Mouse (Mus musculus) CD8-positive naive resting alpha-beta T cell, adult 2 months (primary cell): ENCODE measurements around the gene 6030468B19Rik.
A peak's percentile ranks its signal among the peaks of the same experiment; 100 is the strongest.
"Not testable (repeated sequence)": the region's sequence is repeated elsewhere in the genome, so short reads cannot be mapped to it uniquely, and the experiment has no call there.

Experiments used
- DNase-seq, 2 experiments: peaks; one replicate each; pipeline ENCODE4 v3.0.0; 2022; ENCODE audit warnings: low read depth in 2 of 2, low spot score in 2 of 2

6030468B19Rik gene

DNA sequence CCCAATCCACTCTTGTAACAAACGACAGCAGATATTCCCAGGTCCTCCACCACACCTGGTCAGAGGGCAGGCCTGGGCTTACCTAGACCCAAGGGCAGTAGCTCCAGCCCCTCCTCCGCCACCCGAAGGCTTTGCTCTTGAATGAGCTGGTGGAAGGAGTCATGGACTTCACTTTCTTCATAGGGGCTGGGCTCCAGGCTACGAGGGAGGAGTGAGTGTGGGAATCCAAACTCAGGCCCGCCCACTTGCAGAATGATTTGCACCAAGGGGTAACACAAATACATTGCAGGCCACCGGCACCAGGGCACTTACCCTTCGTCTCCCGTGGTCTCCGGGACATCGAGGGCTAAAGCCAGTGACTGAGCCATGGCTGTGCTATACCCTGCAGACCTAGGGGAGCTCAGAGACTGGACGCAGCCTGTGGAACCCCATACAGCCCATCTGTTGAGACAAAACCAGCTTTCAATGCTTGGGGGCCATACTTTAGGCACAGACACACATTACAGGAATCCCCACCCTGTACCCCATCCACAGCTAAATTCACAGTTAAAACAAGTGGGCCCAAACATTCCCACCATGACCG is 18.5 kb upstream of the 6030468B19Rik start:
- DNase-seq: no peak

DNA sequence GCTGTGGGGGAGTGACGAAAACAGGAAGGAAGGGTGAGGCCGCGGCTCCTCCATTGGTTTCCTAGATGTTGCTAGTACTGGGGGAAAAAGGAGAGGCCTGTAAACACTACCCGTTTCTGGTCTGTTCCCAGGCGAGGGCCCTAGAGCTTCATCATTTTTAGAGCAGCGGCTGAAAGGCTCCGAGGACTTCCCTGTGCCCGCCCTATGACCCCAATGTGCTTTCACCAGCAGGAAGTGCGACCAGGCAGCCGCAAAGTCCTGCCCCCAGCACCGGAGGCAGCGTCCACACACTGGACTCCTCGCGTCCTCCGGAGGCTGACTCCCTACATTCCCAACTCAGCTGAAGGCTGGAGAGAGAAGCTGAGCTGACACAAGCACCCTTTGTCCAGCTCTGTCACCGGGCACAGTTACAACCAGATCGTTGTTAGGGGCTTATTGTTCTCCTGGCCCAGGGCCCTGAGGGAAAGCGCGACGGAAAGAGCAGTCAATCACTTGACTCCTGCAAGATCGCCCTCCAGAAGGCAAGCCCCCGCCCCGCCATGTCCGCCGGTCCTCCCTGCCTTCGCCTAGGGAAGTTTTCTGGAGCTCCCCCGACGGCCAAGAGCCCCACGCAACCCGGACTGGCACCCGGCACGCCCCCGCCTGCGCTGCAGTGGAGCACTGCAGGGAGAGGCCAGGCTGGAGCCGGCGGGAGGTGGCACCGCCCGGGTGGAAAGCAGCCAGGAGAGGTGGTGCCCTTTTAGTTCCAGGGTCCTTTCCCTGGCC is 17.8 kb upstream of the 6030468B19Rik start:
- DNase-seq: no peak

DNA sequence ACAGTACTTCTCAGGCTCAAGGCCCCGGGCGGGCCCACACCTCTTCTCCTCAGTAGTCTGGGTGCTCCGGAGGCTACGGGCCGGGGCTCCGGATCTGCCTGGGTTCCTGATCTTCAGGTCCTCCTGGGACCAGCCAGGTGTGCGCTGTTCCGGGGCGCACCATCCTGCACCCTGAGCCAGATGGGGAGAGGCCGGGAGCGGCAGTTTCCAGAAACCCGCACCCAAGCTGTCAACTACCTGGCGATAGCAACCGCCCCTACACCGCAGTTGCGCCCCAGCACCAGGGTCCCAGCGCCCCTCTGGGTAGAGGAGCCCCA is 17.3 kb upstream of the 6030468B19Rik start:
- no peak for DNase-seq

- peak; percentile 88 to 91 for DNase-seq
Observed at GRCm38 (mm10) chr11:117780582-117781111, 16.8 kb upstream of the 6030468B19Rik start.

GRCm38 (mm10) chr11:117781199-117781821 is 16.1 kb upstream of the 6030468B19Rik start:
- peak in 1 of 2 experiments; percentile 44 for DNase-seq

GRCm38 (mm10) chr11:117781993-117782704 is 15.3 kb upstream of the 6030468B19Rik start, which contains the start of the genes Tmc8 and Tmc6:
Tmc8 (plus strand) TSS chr11:117782076.
Tmc6 (minus strand) TSS chr11:117782198.
- DNase-seq: peak; percentile 65 to 81

DNA sequence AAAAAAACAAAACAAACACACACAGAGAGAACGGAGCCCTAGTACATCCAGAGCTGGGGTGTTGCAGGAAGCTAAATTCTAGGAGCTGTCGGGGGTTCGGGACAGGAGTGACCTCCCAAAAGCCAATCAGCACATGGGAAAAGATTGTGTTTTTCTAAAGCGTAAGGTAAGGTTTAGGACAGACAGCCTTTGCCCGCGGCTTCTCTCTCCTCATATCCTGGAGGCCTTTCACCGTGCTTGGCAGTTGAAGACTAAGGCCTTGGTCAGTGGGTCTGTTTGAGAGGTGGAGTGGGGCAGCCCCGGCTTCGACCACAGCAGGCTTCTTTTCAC is 14.8 kb upstream of the 6030468B19Rik start:
- no peak for DNase-seq

DNA sequence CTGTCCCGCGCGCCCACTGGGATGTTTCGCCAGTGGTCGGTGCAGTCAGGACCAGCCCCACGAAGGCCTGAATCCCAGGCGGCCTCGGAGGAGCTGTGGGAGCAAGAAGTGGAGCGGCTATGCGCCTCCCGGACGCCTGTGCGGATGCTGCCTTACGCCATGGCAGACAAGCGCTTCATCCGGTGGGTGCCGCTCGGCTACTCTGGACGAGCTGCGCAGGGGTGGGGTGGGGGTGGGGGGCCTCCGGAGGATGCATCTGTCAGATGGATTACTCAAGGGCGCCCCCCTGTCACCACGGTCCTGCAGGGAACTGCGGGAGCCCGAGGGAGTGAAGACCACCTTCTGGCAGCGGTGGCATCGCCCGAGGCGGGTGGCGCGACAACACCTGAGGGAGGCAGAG is 14.4 kb upstream of the 6030468B19Rik start:
- DNase-seq: peak; percentile 81 to 87

- no peak for DNase-seq
Observed at GRCm38 (mm10) chr11:117783683-117784309, 13.7 kb upstream of the 6030468B19Rik start.

DNA sequence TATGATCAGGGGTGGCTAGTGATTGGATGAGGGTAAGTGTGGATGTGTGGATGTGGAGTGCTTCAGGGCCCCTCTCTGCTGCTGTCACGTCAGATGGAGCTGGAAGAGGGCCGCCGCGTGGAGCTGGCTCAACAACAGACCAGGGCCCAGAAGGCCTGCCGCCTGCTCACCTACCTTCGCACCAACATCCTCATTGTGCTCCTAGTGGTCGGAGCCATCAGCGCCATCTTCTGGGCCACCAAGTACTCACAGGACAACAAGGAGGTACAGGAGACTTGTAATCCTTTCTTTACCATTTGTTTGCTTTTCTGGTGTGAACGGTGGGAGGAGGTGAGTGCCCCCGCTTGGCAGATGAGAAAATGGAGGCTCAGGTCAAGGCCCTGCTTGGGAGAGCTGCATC is 11.2 kb upstream of the 6030468B19Rik start:
- DNase-seq: peak; percentile 47 to 65

DNA sequence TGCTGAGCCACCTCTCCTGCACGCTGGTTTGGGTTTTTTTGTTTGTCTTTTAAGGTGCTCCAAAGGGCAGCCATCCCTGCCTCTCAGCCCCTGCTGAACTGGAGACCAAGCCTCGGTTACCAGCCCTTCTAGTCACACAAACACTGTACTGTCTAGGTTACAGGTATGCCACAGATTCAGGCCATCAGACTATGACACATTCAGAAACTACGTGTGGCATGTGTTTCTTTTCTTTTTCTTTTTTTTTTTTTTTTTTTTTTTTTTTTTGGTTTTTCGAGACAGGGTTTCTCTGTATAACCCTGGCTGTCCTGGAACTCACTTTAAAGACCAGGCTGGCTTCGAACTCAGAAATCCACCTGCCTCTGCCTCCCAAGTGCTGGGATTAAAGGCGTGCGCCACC is 9.0 kb upstream of the 6030468B19Rik start:
- DNase-seq: not testable (repeated sequence)

DNA sequence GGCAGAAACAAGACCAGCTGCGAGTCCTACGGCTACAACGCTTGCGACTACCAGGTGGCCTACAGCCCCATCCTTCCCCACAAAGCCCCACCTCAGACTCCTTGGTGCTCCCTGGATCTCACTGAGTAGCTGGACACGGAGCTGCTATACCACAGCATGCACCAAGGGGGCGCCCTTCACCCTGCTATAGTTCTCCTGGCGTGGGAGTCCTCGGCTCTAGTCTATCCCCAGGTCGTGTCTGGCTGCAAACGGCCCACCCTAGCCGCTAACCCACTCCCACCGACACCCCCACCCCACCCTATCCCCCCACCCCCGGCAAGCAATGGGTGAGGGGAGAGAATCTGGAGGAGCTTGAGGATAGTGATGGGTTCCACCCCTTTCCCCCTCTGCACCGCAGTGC is 7.2 kb upstream of the 6030468B19Rik start:
- DNase-seq: peak; percentile 58 to 63

DNA sequence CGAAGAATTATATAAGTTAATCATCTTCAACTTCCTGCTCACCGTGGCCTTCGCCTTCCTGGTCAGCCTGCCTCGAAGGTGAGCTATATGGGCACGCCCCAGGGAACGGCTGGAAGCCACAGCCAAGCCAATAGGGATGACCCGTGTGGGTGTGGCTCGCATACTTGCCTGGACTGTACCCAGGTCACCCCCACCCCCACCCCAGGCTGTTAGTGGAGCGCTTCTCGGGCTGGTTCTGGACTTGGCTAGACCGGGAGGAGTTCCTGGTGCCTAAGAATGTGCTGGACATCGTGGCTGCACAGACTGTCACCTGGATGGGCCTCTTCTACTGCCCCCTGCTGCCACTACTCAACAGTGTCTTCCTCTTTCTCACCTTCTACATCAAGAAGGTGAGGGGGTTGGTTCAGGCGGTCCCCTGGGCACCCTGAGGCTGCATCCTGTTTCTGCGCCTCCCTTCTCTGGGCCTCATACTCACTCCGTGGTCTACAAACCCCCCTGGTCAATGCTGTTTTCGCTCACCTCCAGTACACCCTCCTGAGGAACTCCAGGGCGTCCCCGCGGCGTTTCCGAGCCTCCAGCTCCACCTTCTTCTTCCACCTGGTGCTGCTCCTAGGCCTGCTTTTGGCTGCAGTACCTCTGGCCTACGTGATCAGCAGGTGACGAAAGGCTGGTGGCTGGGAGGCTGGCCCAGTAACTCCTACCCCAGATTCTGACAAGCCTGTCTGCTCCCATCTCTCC is 6.6 kb upstream of the 6030468B19Rik start:
- no peak for DNase-seq

DNA sequence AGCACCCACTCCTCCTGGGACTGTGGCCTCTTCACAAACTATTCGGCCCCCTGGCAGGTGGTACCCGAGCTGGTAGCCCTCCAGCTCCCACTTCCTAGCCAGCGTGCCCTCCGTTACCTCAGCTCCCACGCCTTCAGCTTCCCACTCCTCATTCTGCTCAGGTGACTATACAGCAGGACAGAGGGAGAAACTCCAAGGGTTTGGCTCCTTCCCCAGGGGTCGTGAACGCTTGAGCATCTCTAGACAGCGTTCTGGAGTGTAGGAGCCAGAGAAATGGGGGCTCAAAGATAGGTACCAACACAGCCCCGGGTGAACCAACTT is 6.1 kb upstream of the 6030468B19Rik start:
- DNase-seq: no peak

- no peak for DNase-seq
Observed at GRCm38 (mm10) chr11:117792281-117792888, 5.1 kb upstream of the 6030468B19Rik start.

- DNase-seq: peak; percentile 35 to 40
Observed at GRCm38 (mm10) chr11:117794035-117794551, 3.4 kb upstream of the 6030468B19Rik start.

- DNase-seq: no peak
Observed at GRCm38 (mm10) chr11:117796954-117797353, 506 bp upstream of the 6030468B19Rik start.

DNA sequence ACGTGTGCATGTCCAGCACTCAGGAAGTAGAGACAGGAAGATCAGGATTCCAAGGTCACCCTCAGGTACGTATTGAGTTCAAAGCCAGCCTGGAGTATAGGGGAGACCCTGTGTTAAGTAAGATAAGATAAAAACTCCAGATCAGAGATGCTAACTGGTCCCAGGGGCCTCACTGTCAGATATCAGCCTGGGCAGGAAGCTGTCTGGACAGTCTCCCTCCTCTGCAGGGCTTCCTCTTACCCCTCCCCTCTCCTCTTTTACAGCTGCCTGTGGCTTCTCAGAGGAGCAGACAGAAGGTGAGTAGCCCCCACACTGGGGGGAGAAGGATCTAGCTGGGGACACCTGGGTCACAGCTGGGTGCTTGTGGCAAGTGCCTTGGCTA is 691 bp downstream of the 6030468B19Rik start:
- DNase-seq: no peak

- DNase-seq: no peak
Observed at GRCm38 (mm10) chr11:117799174-117799573, 1.7 kb downstream of the 6030468B19Rik start.

- no peak for DNase-seq
Observed at GRCm38 (mm10) chr11:117800038-117800437, 2.6 kb downstream of the 6030468B19Rik start.
